Mouse (Mus musculus) CH12.LX (cell line): ENCODE measurements around the gene Pip5k1b. TPM values are rescaled to one million over a fixed set of nuclear protein-coding genes. Genes with fewer than 3 reads are reported as not detected.

ENCODE experiments used
- DNase-seq: peaks from one replicate; pipeline ENCODE4 v3.0.0-alpha.2; 2013; ENCODE audit errors: extremely low read depth
- H3K27ac ChIP-seq: 2 replicates; pipeline ENCODE4 v1.5.1; 2012; ENCODE audit warnings: low read depth, mild to moderate bottlenecking, control low read depth, moderate library complexity; ENCODE audit not compliant: insufficient read depth
- H3K27me3 ChIP-seq: replicated peaks from 2 replicates; pipeline ENCODE3; 2012; ENCODE audit warnings: inconsistent platforms
- H3K36me3 ChIP-seq, 2 experiments: replicated peaks in 1 of 2; 2 replicates each; pipeline versions ENCODE3 to v1.6.1; 2012; ENCODE audit warnings: inconsistent platforms in 1 of 2, low read length in 1 of 2, mild to moderate bottlenecking in 1 of 2, mixed read lengths in 1 of 2, moderate library complexity in 1 of 2; ENCODE audit not compliant: control insufficient read depth in 1 of 2, insufficient read depth in 1 of 2
- H3K4me1 ChIP-seq, 2 experiments: 2 replicates each; pipeline ENCODE4 v1.6.1; 2012; ENCODE audit warnings: inconsistent platforms in 1 of 2, moderate library complexity in 1 of 2; ENCODE audit not compliant: insufficient read depth in 2 of 2, control insufficient read depth in 1 of 2
- H3K4me2 ChIP-seq: 2 replicates; pipeline ENCODE4 v1.6.1; 2012; ENCODE audit warnings: low read depth, mild to moderate bottlenecking, control low read depth; ENCODE audit not compliant: poor library complexity, insufficient read depth, severe bottlenecking
- H3K4me3 ChIP-seq, 3 experiments: fragments of 150-350 bp in 1 of 3; sonication (generic) in 1 of 3; replicated peaks in 1 of 3; 2 replicates each; pipeline versions ENCODE3 to v1.5.1; 2011 to 2012; ENCODE audit warnings: low read depth in 2 of 3, low read length in 2 of 3, mild to moderate bottlenecking in 2 of 3, moderate library complexity in 2 of 3, control low read depth in 1 of 3, improper control_type of control experiment in 1 of 3, inconsistent platforms in 1 of 3, mixed read lengths in 1 of 3; ENCODE audit not compliant: poor library complexity in 1 of 3
- H3K79me2 ChIP-seq: replicated peaks from 2 replicates; pipeline ENCODE4 v1.6.1; 2012; ENCODE audit warnings: mild to moderate bottlenecking, moderate library complexity; ENCODE audit not compliant: control insufficient read depth, poor library complexity, insufficient read depth, severe bottlenecking; ENCODE audit errors: extremely low read depth
- H3K9ac ChIP-seq: 2 replicates; pipeline ENCODE4 v1.6.1; 2012; ENCODE audit warnings: low read depth, mild to moderate bottlenecking, control low read depth, moderate library complexity; ENCODE audit not compliant: insufficient read depth
- H3K9me3 ChIP-seq: replicated peaks from 2 replicates; pipeline ENCODE3; 2012; ENCODE audit warnings: low read length, inconsistent platforms, mixed read lengths
- BHLHE40 ChIP-seq: IDR thresholded peaks from 2 replicates; pipeline ENCODE4 v1.6.1; 2011; ENCODE audit warnings: mild to moderate bottlenecking, low read depth, low read length, improper control_type of control experiment
- CHD2 ChIP-seq: IDR thresholded peaks from 2 replicates; pipeline ENCODE4 v1.6.1; 2011; ENCODE audit warnings: low read length, improper control_type of control experiment
- E2F4 ChIP-seq: IDR thresholded peaks from 2 replicates; pipeline ENCODE4 v1.6.1; 2011; ENCODE audit warnings: low read depth, low read length, improper control_type of control experiment; ENCODE audit not compliant: insufficient replicate concordance
- EP300 ChIP-seq: IDR thresholded peaks from 2 replicates; pipeline ENCODE4 v1.6.1; 2011; ENCODE audit warnings: low read length, improper control_type of control experiment
- GABPA ChIP-seq: IDR thresholded peaks from 2 replicates; pipeline ENCODE4 v1.6.1; 2012; ENCODE audit warnings: low read depth, low read length, improper control_type of control experiment, inconsistent platforms; ENCODE audit not compliant: insufficient replicate concordance
- HCFC1 ChIP-seq: IDR thresholded peaks from 2 replicates; pipeline ENCODE4 v1.6.1; 2012; ENCODE audit warnings: low read depth, mild to moderate bottlenecking, inconsistent platforms, low read length, improper control_type of control experiment
- IRF4 ChIP-seq: IDR thresholded peaks from 2 replicates; pipeline ENCODE4 v1.6.1; 2014; ENCODE audit warnings: low read depth, mild to moderate bottlenecking, inconsistent platforms, low read length, improper control_type of control experiment
- JUN ChIP-seq: IDR thresholded peaks from 2 replicates; pipeline ENCODE4 v1.6.1; 2011; ENCODE audit warnings: low read depth, mild to moderate bottlenecking, low read length, improper control_type of control experiment, moderate library complexity; ENCODE audit not compliant: insufficient read depth
- JUND ChIP-seq: conservative IDR thresholded peaks from 2 replicates; pipeline ENCODE4 v1.6.1; 2011; ENCODE audit warnings: low read depth, low read length, improper control_type of control experiment
- KAT2A ChIP-seq: IDR thresholded peaks from 2 replicates; pipeline ENCODE4 v1.6.1; 2012; ENCODE audit warnings: low read length, improper control_type of control experiment, inconsistent platforms; ENCODE audit not compliant: insufficient replicate concordance
- MAFK ChIP-seq: IDR thresholded peaks from 2 replicates; pipeline ENCODE4 v1.6.1; 2011; ENCODE audit warnings: low read length, improper control_type of control experiment; ENCODE audit not compliant: insufficient replicate concordance
- MAZ ChIP-seq: IDR thresholded peaks from 2 replicates; pipeline ENCODE4 v1.6.1; 2012; ENCODE audit warnings: low read depth, mild to moderate bottlenecking, inconsistent platforms, low read length, improper control_type of control experiment, moderate library complexity
- MEF2A ChIP-seq: IDR thresholded peaks from 2 replicates; pipeline ENCODE4 v1.6.1; 2014; ENCODE audit warnings: low read depth, mild to moderate bottlenecking, inconsistent platforms, low read length, improper control_type of control experiment, borderline replicate concordance
- MXI1 ChIP-seq: IDR thresholded peaks from 2 replicates; pipeline ENCODE4 v1.6.1; 2011; ENCODE audit warnings: mild to moderate bottlenecking, low read depth, low read length, improper control_type of control experiment
- MYC ChIP-seq: IDR thresholded peaks from 2 replicates; pipeline ENCODE4 v1.6.1; 2011; ENCODE audit warnings: low read depth, mild to moderate bottlenecking, improper control_type of control experiment, low read length
- NELFE ChIP-seq: IDR thresholded peaks from 2 replicates; pipeline ENCODE4 v1.6.1; 2011; ENCODE audit warnings: low read depth, low read length, improper control_type of control experiment
- NRF1 ChIP-seq: IDR thresholded peaks from 2 replicates; pipeline ENCODE4 v1.6.1; 2014; ENCODE audit warnings: low read depth, mild to moderate bottlenecking, inconsistent platforms, low read length, improper control_type of control experiment, moderate library complexity
- POLR2A ChIP-seq: IDR thresholded peaks from 2 replicates; pipeline ENCODE4 v1.6.1; 2011; ENCODE audit warnings: low read depth, mild to moderate bottlenecking, improper control_type of control experiment, low read length
- SMC3 ChIP-seq: IDR thresholded peaks from 2 replicates; pipeline ENCODE4 v1.6.1; 2011; ENCODE audit warnings: low read depth, low read length, improper control_type of control experiment
- TCF12 ChIP-seq: IDR thresholded peaks from 2 replicates; pipeline ENCODE4 v1.6.1; 2014; ENCODE audit warnings: low read depth, mild to moderate bottlenecking, inconsistent platforms, low read length, improper control_type of control experiment
- UBTF ChIP-seq: IDR thresholded peaks from 2 replicates; pipeline ENCODE4 v1.6.1; 2012; ENCODE audit warnings: low read depth, mild to moderate bottlenecking, inconsistent platforms, low read length, improper control_type of control experiment, moderate library complexity
- USF1 ChIP-seq: IDR thresholded peaks from 2 replicates; pipeline ENCODE4 v1.6.1; 2014; ENCODE audit warnings: low read depth, mild to moderate bottlenecking, inconsistent platforms, low read length, improper control_type of control experiment
- USF2 ChIP-seq: conservative IDR thresholded peaks from 2 replicates; pipeline ENCODE4 v1.6.1; 2011; ENCODE audit warnings: low read depth, low read length, improper control_type of control experiment
- ZC3H11A ChIP-seq: IDR thresholded peaks from 2 replicates; pipeline ENCODE4 v1.6.1; 2012; ENCODE audit warnings: low read depth, mild to moderate bottlenecking, inconsistent platforms, low read length, improper control_type of control experiment
- ZKSCAN1 ChIP-seq: IDR thresholded peaks from 2 replicates; pipeline ENCODE4 v1.6.1; 2012; ENCODE audit warnings: low read depth, inconsistent platforms, low read length, improper control_type of control experiment, borderline replicate concordance
- ZMIZ1 ChIP-seq: IDR thresholded peaks from 2 replicates; pipeline ENCODE4 v1.6.1; 2012; ENCODE audit warnings: low read depth, mild to moderate bottlenecking, inconsistent platforms, low read length, improper control_type of control experiment
- ZNF384 ChIP-seq: IDR thresholded peaks from 2 replicates; pipeline ENCODE4 v1.6.1; 2012; ENCODE audit warnings: low read depth, low read length, improper control_type of control experiment, inconsistent platforms
- dilution Hi-C: fragments of 300-500 bp; cut with MboI; formaldehyde crosslinking; loops from 2 replicates; pipeline ENCODE4 v1.14.3; 2020; ENCODE audit warnings: low sequenced_read_pairs; ENCODE audit not compliant: extremely low pct_unique_long_range_greater_than_20kb, extremely low pct_ligation_motif_present
- in situ Hi-C: fragments of 300-500 bp; cut with MboI; formaldehyde crosslinking; loops from 3 replicates; pipeline ENCODE4 v1.14.3; 2019; ENCODE audit warnings: low sequenced_read_pairs, low pct_ligation_motif_present, low pct_unique_long_range_greater_than_20kb, mixed read lengths
- polyA plus RNA-seq: library from polyadenylated mRNA; unstranded; fragments of >175 nt; gene quantifications from 2 replicates; pipeline ENCODE4 v1.2.1, GENCODE M21; 2012; ENCODE audit warnings: low read depth; ENCODE audit not compliant: insufficient read length
- total RNA-seq, 2 experiments: library from RNA; depleted of rRNA; stranded (reverse); fragments of 300-350 nt in 1 of 2; fragments of >200 nt in 1 of 2; gene quantifications; 2 replicates each; pipeline ENCODE4 v1.2.3; 2012 to 2014

The Pip5k1b gene
- total and polyA plus RNA-seq, 3 experiments, result 1.7 to 2.9 (median 2.0) TPM

DNA sequence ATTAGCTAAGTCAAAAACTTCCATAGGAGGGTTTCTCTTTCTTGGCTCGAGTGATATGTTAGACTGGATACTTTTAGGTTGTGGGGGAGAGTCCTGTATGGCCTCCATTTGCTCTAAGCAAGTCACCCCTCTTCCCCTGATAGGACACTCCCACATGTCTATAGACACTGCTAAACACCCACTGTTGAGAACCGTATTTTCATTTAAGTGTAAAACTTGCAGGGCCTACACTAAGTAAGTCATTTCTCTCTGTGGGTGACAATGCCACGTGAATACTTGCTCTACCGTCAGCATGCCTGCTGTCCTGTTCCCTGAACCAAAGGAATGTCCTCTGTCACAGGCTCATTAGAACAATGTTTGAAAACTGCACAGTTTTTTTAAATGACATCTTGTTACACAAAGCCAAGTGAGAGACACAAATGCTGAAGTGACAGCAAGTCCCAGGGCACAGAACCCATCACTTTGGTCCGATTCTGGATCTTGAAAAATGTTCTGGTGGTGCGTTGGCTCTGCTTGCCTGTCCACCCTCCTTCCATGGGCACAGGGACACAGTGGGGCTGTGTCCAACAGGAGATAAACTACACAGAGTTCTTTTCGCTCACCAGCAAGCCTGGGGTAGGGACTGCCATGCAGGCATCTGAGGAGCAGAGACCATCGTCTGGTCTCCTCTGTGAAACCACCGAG is 138.6 kb downstream of the Pip5k1b start:
- no peak for DNase-seq
- Histone ChIP-seq H3K79me2 (no peaks in the 10 kb centered on the region), H3K4me2 (peak overlapping the region; percentile 44), H3K9ac (peak overlapping the region; percentile 40), H3K27ac (peak overlapping the region; percentile 81), H3K4me3 (no peak overlapping the region), H3K36me3 (no peaks in the 10 kb centered on the region), H3K4me1 (peaks cover 23 to 44% of the 10 kb centered on the region in 2 experiments), H3K27me3 (no peaks in the 10 kb centered on the region), H3K9me3 (peaks cover 3% of the 10 kb centered on the region)
- dilution Hi-C loops (no loop called here), in situ Hi-C loops (loop anchor here (25.0 kb wide), 1 partner anchor 105 kb away; no protein-coding TSS in a partner anchor)
- TF ChIP-seq TCF12 (peak; percentile 39; the same call in 1 of the 2 replicates), JUND (no peak), MXI1 (peak; percentile 40; the same call in 1 of the 2 replicates), SMC3 (peak; percentile 8; the same call in 1 of the 2 replicates), IRF4 (peak; percentile 2; the same call in 1 of the 2 replicates)

DNA sequence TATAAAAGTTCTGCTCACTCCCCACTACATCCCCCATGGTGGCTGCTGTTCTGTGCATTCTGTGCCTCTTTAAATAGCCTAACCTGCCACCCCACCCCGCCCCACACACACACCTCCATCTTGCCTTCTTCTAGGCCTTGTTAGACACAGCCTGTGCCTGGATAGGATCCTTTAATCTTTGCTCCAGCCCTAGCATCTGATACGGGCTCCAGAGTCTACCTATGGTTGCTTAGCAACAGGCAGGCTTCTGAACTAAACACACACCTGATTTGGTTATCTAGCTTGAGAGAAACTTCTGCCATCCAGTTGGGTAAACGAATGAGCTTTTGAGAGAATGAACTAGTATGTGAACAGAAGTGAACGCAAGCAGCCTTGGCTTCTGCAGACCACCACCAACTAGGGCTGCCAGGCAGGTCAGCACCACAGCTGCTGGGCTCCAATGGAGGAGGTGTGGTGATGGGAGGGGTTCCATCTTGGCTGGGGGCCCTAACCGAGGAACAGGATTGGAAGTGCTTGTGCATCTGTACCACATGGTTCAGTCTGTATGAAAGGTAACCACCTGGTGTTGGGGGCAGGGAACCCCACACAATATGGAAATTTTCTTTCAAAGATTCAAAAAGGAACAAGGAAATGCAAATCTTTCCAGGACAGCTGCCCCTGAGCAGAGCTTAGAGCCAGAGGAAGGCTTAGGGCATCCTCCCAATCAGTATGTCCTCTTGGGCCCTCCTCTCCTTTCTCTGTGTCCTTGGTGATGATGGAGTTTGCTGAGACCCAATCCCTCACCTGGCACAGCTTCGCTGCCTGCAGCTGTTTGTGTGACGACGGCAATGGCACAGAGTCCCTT is 139.7 kb downstream of the Pip5k1b start:
- no peaks in the 10 kb centered on the region for H3K27me3 ChIP-seq
- peaks cover 3% of the 10 kb centered on the region for H3K9me3 ChIP-seq
- H3K4me2 ChIP-seq, result peak overlapping the region; percentile 44
- peak overlapping the region; percentile 81 for H3K27ac ChIP-seq
- dilution Hi-C loops, result no loop called here
- in situ Hi-C loops, result loop anchor here (25.0 kb wide), 1 partner anchor 104 kb away; no protein-coding TSS in a partner anchor
- H3K36me3 ChIP-seq, result no peaks in the 10 kb centered on the region
- peak overlapping the region; percentile 40; the same call in 1 of the 2 replicates for H3K9ac ChIP-seq
- peak; percentile 96 for DNase-seq
- H3K4me1 ChIP-seq, result peaks cover 23 to 44% of the 10 kb centered on the region in 2 experiments
- no peaks in the 10 kb centered on the region for H3K79me2 ChIP-seq
- H3K4me3 ChIP-seq, result no peak overlapping the region
- peak; percentile 32; the same call in 1 of the 2 replicates for TF ChIP-seq HCFC1
- TF ChIP-seq MAZ, result peak; percentile 56; the same call in 1 of the 2 replicates
- no peak for TF ChIP-seq ZKSCAN1
- peak; percentile 82 for TF ChIP-seq MEF2A
- TF ChIP-seq ZMIZ1, result 0 out of 2 replicates have a peak, but pooled peaks have one; percentile 54
- TF ChIP-seq POLR2A, result peak; percentile 61
- TF ChIP-seq EP300, result peak; percentile 98
- peak; percentile 72 for TF ChIP-seq MXI1
- no peak for TF ChIP-seq ZC3H11A
- TF ChIP-seq USF2, result no peak
- no peak for TF ChIP-seq E2F4
- no peak for TF ChIP-seq UBTF
- TF ChIP-seq USF1, result peak; percentile 48
- TF ChIP-seq ZNF384, result no peak
- peak; percentile 16; the same call in 1 of the 2 replicates for TF ChIP-seq SMC3
- peak; percentile 98 for TF ChIP-seq MYC
- peak; percentile 98 for TF ChIP-seq TCF12
- TF ChIP-seq NRF1, result peak; percentile 36; the same call in 1 of the 2 replicates
- peak; percentile 65 for TF ChIP-seq NELFE
- peak; percentile 78 for TF ChIP-seq BHLHE40
- TF ChIP-seq MAFK, result peak; percentile 77
- peak; percentile 95 for TF ChIP-seq CHD2
- TF ChIP-seq KAT2A, result 0 out of 2 replicates have a peak, but pooled peaks have one; percentile 26
- no peak for TF ChIP-seq GABPA
- peak; percentile 39; the same call in 1 of the 2 replicates for TF ChIP-seq JUN
